Mouse (Mus musculus): ENCODE measurements around the gene Arid2. TPM values are rescaled to one million over a fixed set of nuclear protein-coding genes. Genes with fewer than 3 reads are reported as not detected.

Arid2 gene
- total and polyA plus RNA-seq, 3 experiments: 11.9 to 14.1 (median 13.3) TPM

- dilution Hi-C loops (cut with MboI; ENCODE audit: extremely low pct_ligation_motif_present, extremely low pct_unique_long_range_greater_than_20kb, low sequenced_read_pairs) (no loop called here), in situ Hi-C loops (cut with MboI; ENCODE audit: low pct_ligation_motif_present, low pct_unique_long_range_greater_than_20kb, low sequenced_read_pairs) (no loop called here)
- H3K27ac ChIP-seq (ENCODE audit: insufficient read depth, low read depth): no peak overlapping the region
- TF ChIP-seq JUN (IDR thresholded peaks at IDR 0.05; ENCODE audit: insufficient read depth, low read depth, low read length) (no peak), GABPA (IDR thresholded peaks at IDR 0.05; ENCODE audit: insufficient replicate concordance, low read depth, low read length) (no peak), UBTF (IDR thresholded peaks at IDR 0.05; ENCODE audit: low read depth, low read length) (no peak), TBP (conservative IDR thresholded peaks at IDR 0.05; ENCODE audit: low read depth, low read length) (no peak), MAZ (IDR thresholded peaks at IDR 0.05; ENCODE audit: low read depth, low read length) (no peak), IRF4 (IDR thresholded peaks at IDR 0.05; ENCODE audit: low read depth, low read length) (no peak), MYC (IDR thresholded peaks at IDR 0.05; ENCODE audit: low read depth, low read length) (no peak), SIN3A (IDR thresholded peaks at IDR 0.05; ENCODE audit: low read length) (no peak)
- H3K4me1 ChIP-seq (ENCODE audit: control insufficient read depth in 1 of 2, insufficient read depth in 2 of 2): no peaks in the 10 kb centered on the region
- no peak overlapping the region for H3K9ac ChIP-seq (ENCODE audit: insufficient read depth, low read depth)
- H3K36me3 ChIP-seq (replicated peaks in 1 of 2; ENCODE audit: control insufficient read depth in 1 of 2, insufficient read depth in 1 of 2, low read length in 1 of 2): peaks cover 2 to 19% of the 10 kb centered on the region in 2 experiments
- no peaks in the 10 kb centered on the region for H3K79me2 ChIP-seq (replicated peaks; ENCODE audit: control insufficient read depth, extremely low read depth, insufficient read depth, poor library complexity, severe bottlenecking)
- H3K9me3 ChIP-seq (replicated peaks; ENCODE audit: low read length): peaks cover 3% of the 10 kb centered on the region
- no peaks in the 10 kb centered on the region for H3K27me3 ChIP-seq (replicated peaks)
- no peak for DNase-seq (ENCODE audit: extremely low read depth)
- no peak overlapping the region for H3K4me3 ChIP-seq (replicated peaks in 1 of 3; ENCODE audit: low read depth in 2 of 3, low read length in 2 of 3, poor library complexity in 1 of 3)
- H3K4me2 ChIP-seq (ENCODE audit: insufficient read depth, low read depth, poor library complexity, severe bottlenecking): no peak overlapping the region
Observed at GRCm38 (mm10) chr15:96264614-96265013, 22.7 kb upstream of the Arid2 start.

DNA sequence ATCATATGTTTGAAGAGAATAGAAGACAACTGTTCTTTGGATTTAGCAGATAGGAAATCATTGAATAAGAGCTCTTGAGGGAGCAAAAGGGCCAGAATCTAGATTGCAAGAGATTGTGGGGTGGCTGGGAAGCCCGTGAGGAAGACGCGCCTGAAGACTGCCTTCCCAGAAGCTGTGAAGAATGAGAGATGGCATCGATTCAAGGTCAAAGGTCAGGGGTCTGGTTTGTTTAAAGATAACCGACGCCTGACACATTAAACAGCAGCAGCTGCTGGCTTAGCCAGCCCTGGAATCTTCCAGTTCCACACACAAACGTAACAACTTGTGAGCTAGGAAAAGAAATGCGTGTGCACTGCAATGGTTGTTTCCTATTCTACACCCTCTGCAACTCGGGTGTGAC is 19.4 kb upstream of the Arid2 start:
- Histone ChIP-seq H3K27ac (ENCODE audit: insufficient read depth, low read depth) (no peak overlapping the region), H3K9me3 (replicated peaks; ENCODE audit: low read length) (no peaks in the 10 kb centered on the region), H3K27me3 (replicated peaks) (no peaks in the 10 kb centered on the region), H3K9ac (ENCODE audit: insufficient read depth, low read depth) (no peak overlapping the region), H3K4me2 (ENCODE audit: insufficient read depth, low read depth, poor library complexity, severe bottlenecking) (no peak overlapping the region), H3K4me3 (replicated peaks in 1 of 3; ENCODE audit: low read depth in 2 of 3, low read length in 2 of 3, poor library complexity in 1 of 3) (no peak overlapping the region), H3K79me2 (replicated peaks; ENCODE audit: control insufficient read depth, extremely low read depth, insufficient read depth, poor library complexity, severe bottlenecking) (no peaks in the 10 kb centered on the region; the same call in 1 of the 2 replicates), H3K36me3 (replicated peaks in 1 of 2; ENCODE audit: control insufficient read depth in 1 of 2, insufficient read depth in 1 of 2, low read length in 1 of 2) (peaks cover 2 to 40% of the 10 kb centered on the region in 2 experiments), H3K4me1 (ENCODE audit: control insufficient read depth in 1 of 2, insufficient read depth in 2 of 2) (no peaks in the 10 kb centered on the region)
- no peak for DNase-seq (ENCODE audit: extremely low read depth)
- dilution Hi-C loops (cut with MboI; ENCODE audit: extremely low pct_ligation_motif_present, extremely low pct_unique_long_range_greater_than_20kb, low sequenced_read_pairs) (no loop called here), in situ Hi-C loops (cut with MboI; ENCODE audit: low pct_ligation_motif_present, low pct_unique_long_range_greater_than_20kb, low sequenced_read_pairs) (no loop called here)
- TF ChIP-seq PAX5 (IDR thresholded peaks at IDR 0.05; ENCODE audit: low read length): no peak
- TF ChIP-seq IRF4 (IDR thresholded peaks at IDR 0.05; ENCODE audit: low read depth, low read length): no peak
- TF ChIP-seq HCFC1 (IDR thresholded peaks at IDR 0.05; ENCODE audit: low read depth, low read length): no peak
- TF ChIP-seq RCOR1 (conservative IDR thresholded peaks at IDR 0.05; ENCODE audit: low read depth, low read length): no peak
- TF ChIP-seq ELF1 (IDR thresholded peaks at IDR 0.05; ENCODE audit: low read depth, low read length): no peak
- no peak for TF ChIP-seq MEF2A (IDR thresholded peaks at IDR 0.05; ENCODE audit: borderline replicate concordance, low read depth, low read length)
- no peak for TF ChIP-seq SMC3 (IDR thresholded peaks at IDR 0.05; ENCODE audit: low read depth, low read length)
- no peak for TF ChIP-seq JUN (IDR thresholded peaks at IDR 0.05; ENCODE audit: insufficient read depth, low read depth, low read length)
